Mouse (Mus musculus): ENCODE results near the gene Lclat1. TPM values are rescaled to one million over a fixed set of nuclear protein-coding genes. Genes with fewer than 3 reads are reported as not detected.

Lclat1 gene
- 9.1 and 16.2 TPM in 2 replicates for polyA plus RNA-seq (2012; rRNA removed)

DNA sequence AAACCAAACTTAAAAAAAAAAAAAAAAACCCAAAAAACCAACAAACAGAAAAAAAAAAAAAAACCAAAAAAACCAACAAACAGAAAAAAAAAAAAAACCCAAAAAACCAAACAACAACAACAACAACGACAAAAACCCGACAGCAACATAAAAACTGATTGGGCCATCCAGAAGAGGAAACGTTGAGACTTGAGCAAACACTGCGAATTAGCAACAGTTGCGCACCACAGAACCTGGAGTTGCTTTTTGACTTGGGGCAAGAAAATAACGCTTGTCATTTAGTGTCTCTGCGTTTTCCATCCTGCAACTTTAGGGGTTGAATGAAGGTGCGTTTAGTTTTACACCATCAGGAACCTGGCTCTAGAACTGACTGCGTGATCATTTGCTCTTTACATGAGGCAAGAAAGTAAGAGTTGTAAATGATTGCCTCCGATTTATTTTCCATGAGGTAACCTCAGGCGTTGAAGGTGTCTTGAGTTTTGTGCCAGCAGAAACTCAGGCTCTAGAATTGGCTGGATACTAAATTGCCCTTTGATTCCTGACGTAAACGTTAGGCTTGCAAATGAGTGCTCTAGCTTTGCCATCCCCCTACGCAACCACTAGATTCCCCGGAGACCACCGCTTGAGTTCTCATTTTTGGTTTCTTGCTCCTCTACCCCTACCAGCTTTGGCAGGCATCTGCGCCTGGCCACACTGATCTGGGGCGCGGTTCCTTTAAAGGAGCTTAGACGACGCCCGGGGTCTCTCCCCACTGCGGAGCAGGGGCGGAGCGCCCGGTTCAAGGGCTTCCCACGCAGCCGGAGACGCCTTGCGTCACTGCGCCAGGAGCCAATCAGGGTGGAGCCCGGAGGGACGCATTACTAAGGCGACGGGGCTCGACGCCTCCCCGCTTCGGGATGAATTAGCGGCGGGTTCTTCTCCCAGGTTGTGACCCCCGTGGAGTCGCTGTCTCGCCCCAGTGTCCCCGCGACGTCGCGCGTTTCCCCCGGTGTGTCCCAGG lies at the start of gene Lclat1:
Gene Lclat1, plus strand, starts transcription at position 828 of the 1,000 bp plus-strand sequence.
- TF ChIP-seq POLR2A (IDR thresholded peaks at IDR 0.05; ENCODE audit: borderline replicate concordance, extremely low read depth, insufficient read depth, insufficient read length, poor library complexity, severe bottlenecking) (peak; percentile 51; the same call in 1 of the 2 replicates), CTCF (IDR thresholded peaks at IDR 0.05; ENCODE audit: borderline replicate concordance, extremely low read depth, insufficient read depth, insufficient read length) (no peak)
- peak; percentile 98 for DNase-seq (ENCODE audit: low read depth)

DNA sequence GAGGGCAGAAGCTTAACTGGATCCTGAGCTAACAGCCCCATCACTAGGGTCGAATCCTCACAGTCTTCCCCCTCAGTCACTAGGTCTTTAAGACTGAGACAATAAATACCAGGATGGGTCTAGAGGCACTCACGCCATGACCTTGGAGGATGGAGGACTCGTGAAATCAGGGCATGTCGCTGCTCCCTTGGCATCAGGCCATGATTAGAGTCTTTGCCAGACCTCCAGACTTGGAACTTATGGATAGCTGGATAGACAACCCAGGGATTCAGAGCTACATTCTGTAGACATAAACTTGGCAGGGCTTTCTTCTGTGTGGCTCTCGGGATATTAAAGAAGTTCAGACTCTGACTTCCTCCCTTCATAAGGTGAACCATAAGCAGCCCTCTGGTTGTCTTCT lies 49.5 kb upstream of the Lclat1 start:
- TF ChIP-seq POLR2A (IDR thresholded peaks at IDR 0.05; ENCODE audit: borderline replicate concordance, extremely low read depth, insufficient read depth, insufficient read length, poor library complexity, severe bottlenecking) (no peak), CTCF (IDR thresholded peaks at IDR 0.05; ENCODE audit: borderline replicate concordance, extremely low read depth, insufficient read depth, insufficient read length) (no peak)
- no peak for DNase-seq (ENCODE audit: low read depth)

DNA sequence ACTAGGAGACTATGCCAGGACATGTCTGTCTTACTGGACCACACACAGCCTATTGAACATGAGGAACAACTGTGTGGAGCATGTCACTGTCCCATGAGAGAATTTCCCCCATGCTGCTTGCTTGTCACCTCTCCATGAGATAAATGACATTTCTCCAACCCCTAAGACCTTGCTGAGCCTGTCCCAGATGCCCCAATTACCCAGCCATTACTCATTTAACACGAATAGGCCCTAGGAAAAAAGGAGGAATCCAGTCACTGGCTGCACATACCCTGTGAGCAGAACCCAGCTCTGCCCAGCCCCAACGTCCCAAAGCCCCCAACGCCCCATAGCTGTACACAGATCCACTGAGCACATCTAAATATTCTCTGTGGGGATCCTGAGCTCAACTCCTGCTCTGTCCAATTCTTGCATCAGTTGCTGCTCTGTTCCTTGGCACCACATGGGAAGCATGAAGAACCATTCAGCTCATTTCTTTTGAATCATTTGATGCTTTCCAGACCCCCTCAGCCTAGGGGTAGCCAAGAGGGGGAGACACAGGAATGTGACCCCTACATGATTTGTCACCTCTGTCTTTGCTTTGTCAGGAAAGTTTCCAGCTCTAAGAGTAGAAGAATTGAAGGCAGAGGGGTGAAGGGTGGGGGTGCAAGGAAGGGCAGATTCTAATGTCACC lies 47.4 kb upstream of the Lclat1 start:
- no peak for TF ChIP-seq CTCF (IDR thresholded peaks at IDR 0.05; ENCODE audit: borderline replicate concordance, extremely low read depth, insufficient read depth, insufficient read length)
- TF ChIP-seq POLR2A (IDR thresholded peaks at IDR 0.05; ENCODE audit: borderline replicate concordance, extremely low read depth, insufficient read depth, insufficient read length, poor library complexity, severe bottlenecking) = no peak
- no peak for DNase-seq (ENCODE audit: low read depth)

DNA sequence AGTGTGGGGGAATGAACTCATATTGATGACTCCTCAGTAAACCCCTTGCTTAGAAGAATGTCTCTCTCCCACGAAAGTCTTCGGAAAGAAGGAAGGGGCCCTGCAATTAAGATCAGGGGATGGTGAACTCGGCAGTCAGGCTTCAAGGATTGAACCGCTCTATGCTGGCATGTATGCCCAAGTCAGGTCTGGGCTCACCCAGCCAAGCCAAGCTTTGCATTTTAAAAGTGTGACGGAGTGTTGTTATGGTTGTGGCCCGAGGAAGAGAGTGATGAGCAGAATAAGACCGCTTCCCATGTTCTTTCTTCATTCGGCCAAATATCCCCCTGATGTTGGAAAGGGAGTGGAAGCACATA lies 46.9 kb upstream of the Lclat1 start:
- DNase-seq (ENCODE audit: low read depth) = no peak
- TF ChIP-seq CTCF (IDR thresholded peaks at IDR 0.05; ENCODE audit: borderline replicate concordance, extremely low read depth, insufficient read depth, insufficient read length) (no peak), POLR2A (IDR thresholded peaks at IDR 0.05; ENCODE audit: borderline replicate concordance, extremely low read depth, insufficient read depth, insufficient read length, poor library complexity, severe bottlenecking) (no peak)

DNA sequence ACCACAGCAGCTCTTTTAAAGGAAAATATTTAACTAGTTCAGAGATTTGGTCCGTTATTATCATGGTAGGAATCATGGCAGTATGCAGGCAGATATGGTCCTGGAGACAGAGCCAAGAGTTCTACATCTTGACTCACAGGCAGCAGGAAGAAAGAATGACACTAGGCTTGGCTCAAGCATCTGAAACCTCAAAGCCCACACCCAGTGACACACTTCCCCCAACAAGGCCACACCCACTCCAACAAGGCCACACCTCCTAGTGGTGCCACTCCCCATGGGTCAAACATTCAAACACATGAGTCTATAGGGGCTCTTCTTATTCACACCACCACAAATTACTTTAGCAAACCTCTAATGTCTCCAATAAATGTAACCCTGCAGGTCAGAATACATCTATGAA lies 45.1 kb upstream of the Lclat1 start:
- no peak for TF ChIP-seq CTCF (IDR thresholded peaks at IDR 0.05; ENCODE audit: borderline replicate concordance, extremely low read depth, insufficient read depth, insufficient read length)
- no peak for TF ChIP-seq POLR2A (IDR thresholded peaks at IDR 0.05; ENCODE audit: borderline replicate concordance, extremely low read depth, insufficient read depth, insufficient read length, poor library complexity, severe bottlenecking)

DNA sequence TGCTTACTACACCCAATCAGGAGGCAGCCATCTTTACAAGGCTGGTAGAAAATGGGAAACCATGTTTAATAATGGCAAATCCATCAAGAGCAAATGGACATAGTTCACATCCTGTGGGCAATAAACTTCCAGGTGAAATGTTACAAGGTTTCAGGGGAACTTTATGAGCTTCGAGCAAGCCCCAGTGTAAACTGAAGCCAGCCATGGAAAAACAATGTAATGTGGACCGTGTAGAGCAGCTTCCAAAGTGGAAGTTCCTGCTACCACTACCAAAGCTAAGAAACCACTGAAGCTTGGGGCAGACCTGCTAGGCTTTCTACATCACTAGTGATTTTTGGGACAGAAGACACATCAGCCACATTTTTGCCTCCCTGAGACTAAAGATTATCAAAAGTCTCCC lies 44.5 kb upstream of the Lclat1 start:
- TF ChIP-seq POLR2A (IDR thresholded peaks at IDR 0.05; ENCODE audit: borderline replicate concordance, extremely low read depth, insufficient read depth, insufficient read length, poor library complexity, severe bottlenecking) = no peak
- TF ChIP-seq CTCF (IDR thresholded peaks at IDR 0.05; ENCODE audit: borderline replicate concordance, extremely low read depth, insufficient read depth, insufficient read length) = no peak
- DNase-seq (ENCODE audit: low read depth) = no peak

More for the DNA sequence above, 45.1 kb upstream of the Lclat1 start:
- no peak for DNase-seq (ENCODE audit: low read depth)

DNA sequence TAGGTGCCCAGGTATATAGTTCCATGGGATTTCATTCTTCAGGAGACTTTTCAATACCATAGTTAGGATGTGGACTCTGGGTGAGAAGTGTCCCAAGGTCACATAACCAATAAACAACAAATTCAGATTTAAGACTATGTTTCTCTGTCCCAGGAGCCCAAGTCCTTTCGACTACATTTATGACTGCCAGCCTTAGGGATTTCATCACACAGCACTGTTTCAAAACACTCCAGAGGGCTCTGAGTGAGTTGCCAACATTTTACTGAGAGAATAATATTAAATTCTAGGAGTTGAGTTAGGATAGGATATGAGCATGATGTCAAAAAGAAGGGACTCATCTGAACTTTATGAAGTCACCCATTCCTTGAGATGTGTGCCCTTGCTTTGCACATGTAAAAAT lies 44.0 kb upstream of the Lclat1 start:
- DNase-seq (ENCODE audit: low read depth) = no peak
- TF ChIP-seq CTCF (IDR thresholded peaks at IDR 0.05; ENCODE audit: borderline replicate concordance, extremely low read depth, insufficient read depth, insufficient read length) = no peak
- TF ChIP-seq POLR2A (IDR thresholded peaks at IDR 0.05; ENCODE audit: borderline replicate concordance, extremely low read depth, insufficient read depth, insufficient read length, poor library complexity, severe bottlenecking) = no peak

DNA sequence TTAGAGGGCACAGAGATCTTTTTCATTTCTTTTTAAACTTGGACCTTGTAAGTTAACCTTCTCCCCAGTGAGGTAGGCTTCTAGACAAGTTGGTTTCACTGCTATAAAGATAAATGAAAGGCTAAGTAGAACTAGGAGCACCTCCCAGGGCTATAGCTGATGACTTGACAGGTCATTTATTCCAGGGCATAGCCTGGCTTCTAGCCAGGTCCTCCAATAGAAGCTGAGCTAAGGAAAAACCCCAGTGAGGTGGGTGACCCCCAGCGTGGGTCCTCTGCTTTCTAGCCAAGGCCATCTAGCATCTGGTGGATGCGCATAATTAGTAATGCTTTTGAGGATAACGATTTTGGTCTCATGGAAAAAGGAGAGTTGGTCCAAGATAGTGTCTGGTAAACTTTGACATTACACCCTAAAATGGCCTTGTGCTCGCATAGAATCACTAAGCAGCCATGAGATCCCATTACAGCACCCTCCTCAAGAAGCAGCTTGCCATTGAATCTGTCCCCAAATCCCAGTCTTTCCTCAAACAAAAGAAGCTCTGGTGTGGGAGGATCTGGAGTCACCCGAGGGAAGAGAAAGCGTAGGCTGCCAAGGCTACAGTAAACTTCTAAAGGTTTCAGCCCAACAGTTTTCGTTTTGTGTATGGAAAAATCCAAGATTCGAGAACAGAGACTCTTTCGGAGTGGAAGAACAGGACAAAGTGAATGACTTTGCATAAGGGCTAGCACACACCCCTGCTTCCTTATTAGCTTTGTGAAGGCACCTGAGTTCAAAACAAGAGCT lies 41.2 kb upstream of the Lclat1 start:
- TF ChIP-seq POLR2A (IDR thresholded peaks at IDR 0.05; ENCODE audit: borderline replicate concordance, extremely low read depth, insufficient read depth, insufficient read length, poor library complexity, severe bottlenecking) = no peak
- no peak for TF ChIP-seq CTCF (IDR thresholded peaks at IDR 0.05; ENCODE audit: borderline replicate concordance, extremely low read depth, insufficient read depth, insufficient read length)
- peak; percentile 22 for DNase-seq (ENCODE audit: low read depth)

DNA sequence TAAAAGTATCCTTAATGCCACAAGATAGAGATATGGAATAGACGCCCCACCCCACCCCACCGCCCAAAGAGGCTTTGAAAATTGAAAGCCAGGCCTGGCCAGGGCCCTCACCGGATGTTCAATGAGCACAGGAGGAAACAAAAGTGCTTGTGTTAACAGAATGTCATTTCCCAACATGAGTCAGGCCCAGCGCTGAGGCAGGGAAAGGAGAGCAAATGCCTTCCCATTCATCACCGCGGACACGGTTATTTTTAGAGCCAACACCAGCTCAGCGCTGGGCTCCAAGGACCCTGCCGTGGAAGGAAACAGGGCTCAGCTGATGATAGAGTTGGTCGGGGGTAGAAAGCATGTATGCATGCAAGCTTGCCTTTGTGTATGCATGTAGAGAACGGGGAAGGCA lies 40.4 kb upstream of the Lclat1 start:
- TF ChIP-seq CTCF (IDR thresholded peaks at IDR 0.05; ENCODE audit: borderline replicate concordance, extremely low read depth, insufficient read depth, insufficient read length) = no peak
- TF ChIP-seq POLR2A (IDR thresholded peaks at IDR 0.05; ENCODE audit: borderline replicate concordance, extremely low read depth, insufficient read depth, insufficient read length, poor library complexity, severe bottlenecking) = no peak
- DNase-seq (ENCODE audit: low read depth) = peak; percentile 31

DNA sequence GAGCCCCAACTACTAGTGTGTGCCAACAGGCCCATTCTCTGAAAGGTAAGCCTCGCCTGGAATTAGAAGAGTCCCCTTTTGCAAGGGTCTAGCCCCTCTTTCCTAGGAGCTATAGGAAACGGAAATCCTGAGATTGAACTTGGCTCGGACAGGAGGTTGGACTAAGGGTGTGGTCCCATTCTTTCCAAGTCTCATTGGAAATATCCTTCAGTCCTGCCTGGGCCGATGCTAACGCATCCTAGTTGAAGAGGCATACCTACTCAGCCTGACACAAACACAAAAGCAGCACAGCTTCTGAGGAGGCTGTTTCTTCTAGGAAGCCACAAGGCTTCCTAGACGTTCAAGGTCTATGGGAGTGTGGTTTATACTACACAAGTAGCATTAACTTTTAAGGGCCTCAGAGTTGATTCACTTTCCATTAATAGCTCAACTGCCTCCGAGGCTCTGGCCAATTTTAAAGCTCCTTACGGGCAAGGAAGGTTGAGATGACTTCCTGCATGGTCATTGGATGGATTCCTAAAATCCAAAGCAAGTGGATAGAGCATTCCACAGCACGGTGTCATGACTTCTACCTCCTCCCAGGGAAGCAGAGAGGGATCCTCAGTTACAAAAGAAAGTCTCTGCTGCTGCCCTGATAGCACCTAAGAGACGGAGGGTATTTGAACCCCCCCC lies 39.3 kb upstream of the Lclat1 start:
- DNase-seq (ENCODE audit: low read depth) = no peak
- TF ChIP-seq POLR2A (IDR thresholded peaks at IDR 0.05; ENCODE audit: borderline replicate concordance, extremely low read depth, insufficient read depth, insufficient read length, poor library complexity, severe bottlenecking) (no peak), CTCF (IDR thresholded peaks at IDR 0.05; ENCODE audit: borderline replicate concordance, extremely low read depth, insufficient read depth, insufficient read length) (no peak)
